8 mouse cellular contexts compared by ENCODE assay signal in genomic region chr12:102282763-102283482, GRCm38 (mm10). TPM values are rescaled to one million over a fixed set of nuclear protein-coding genes. Genes with fewer than 3 reads are reported as not detected.
DNase-seq lines count a peak whose midpoint lies in the region; ATAC-seq and TF ChIP-seq lines count a peak whose summit lies in the region.

Gene Rin3, plus strand, starts transcription at chr12:102283048.

- peak; percentile 60 for ATAC-seq in embryonic facial prominence, embryonic 11.5 days (replicated peaks; ENCODE audit: insufficient number of reproducible peaks, low FRiP score, low TSS enrichment, low read depth)
- peak; percentile 63 for ATAC-seq in lung, embryonic 15.5 days (ENCODE audit: borderline replicate concordance, extremely low read depth, low FRiP score, low TSS enrichment)
- ATAC-seq in neural tube, embryonic 15.5 days (ENCODE audit: low FRiP score) = peak; percentile 64

- WGBS in embryonic facial prominence, embryonic 11.5 days = under 1% methylated on average over 58 of the region's 75 CpGs
- under 1% methylated on average over 75 of the region's 75 CpGs for WGBS in heart, embryonic 10.5 days
- 1% methylated on average over 75 of the region's 75 CpGs for WGBS in kidney, adult 2 months
- WGBS in lung, embryonic 15.5 days = 1% methylated on average over 75 of the region's 75 CpGs
- WGBS in neural tube, embryonic 15.5 days = under 1% methylated on average over 74 of the region's 75 CpGs

- no peaks in the 10 kb centered on the region; the same call in 1 of the 2 replicates for H3K27me3 ChIP-seq in embryonic facial prominence, embryonic 11.5 days (ENCODE audit: control insufficient read depth, insufficient read depth, low read length)
- H3K27me3 ChIP-seq in heart, embryonic 10.5 days (ENCODE audit: insufficient read depth, poor library complexity, severe bottlenecking) = no peaks in the 10 kb centered on the region
- H3K27me3 ChIP-seq in kidney, adult 2 months (replicated peaks; ENCODE audit: control insufficient read depth, insufficient read depth, low read length) = no peaks in the 10 kb centered on the region
- no peaks in the 10 kb centered on the region for H3K27me3 ChIP-seq in lung, embryonic 15.5 days
- H3K27me3 ChIP-seq in neural tube, embryonic 15.5 days (replicated peaks) = 0 out of 2 replicates have a peak, but pooled peaks cover 2% of the 10 kb centered on the region

- peak within 1 kb of the TSS; percentile 97 for H3K4me2 ChIP-seq in embryonic facial prominence, embryonic 11.5 days (ENCODE audit: low read depth, low read length)
- H3K4me2 ChIP-seq in lung, embryonic 15.5 days = peak within 1 kb of the TSS; percentile 95
- H3K4me2 ChIP-seq in neural tube, embryonic 15.5 days = peak within 1 kb of the TSS; percentile 99

- peak; percentile 20 for TF ChIP-seq CTCF in left cerebral cortex, adult 2 months (IDR thresholded peaks at IDR 0.05)
- no peak for TF ChIP-seq CTCF in kidney, adult 2 months (conservative IDR thresholded peaks at IDR 0.05; ENCODE audit: insufficient read depth, insufficient read length, low read depth, low read length)

- H3K36me3 ChIP-seq in embryonic facial prominence, embryonic 11.5 days (replicated peaks; ENCODE audit: control insufficient read depth, insufficient read depth, low read depth, low read length) = no peaks in the 10 kb centered on the region
- no peaks in the 10 kb centered on the region for H3K36me3 ChIP-seq in heart, embryonic 10.5 days
- H3K36me3 ChIP-seq in kidney, adult 2 months (ENCODE audit: control insufficient read depth, insufficient read depth, low read length) = no peaks in the 10 kb centered on the region
- no peaks in the 10 kb centered on the region for H3K36me3 ChIP-seq in lung, embryonic 15.5 days
- H3K36me3 ChIP-seq in neural tube, embryonic 15.5 days = no peaks in the 10 kb centered on the region

- intact Hi-C loops in left cerebral cortex, adult 2 months (cut with DNase I) = no loop called here

- H3K4me1 ChIP-seq in embryonic facial prominence, embryonic 11.5 days (ENCODE audit: control insufficient read depth, insufficient read depth, low read length) = no peaks in the 10 kb centered on the region
- H3K4me1 ChIP-seq in heart, embryonic 10.5 days = peaks cover 51% of the 10 kb centered on the region
- H3K4me1 ChIP-seq in kidney, adult 2 months (ENCODE audit: control insufficient read depth, insufficient read depth, low read length) = peaks cover 36% of the 10 kb centered on the region
- H3K4me1 ChIP-seq in lung, embryonic 15.5 days = peaks cover 52% of the 10 kb centered on the region
- H3K4me1 ChIP-seq in neural tube, embryonic 15.5 days = peaks cover 40% of the 10 kb centered on the region

- H3K4me3 ChIP-seq in left cerebral cortex, adult 2 months = peak within 1 kb of the TSS; percentile 56
- peak within 1 kb of the TSS; percentile 61 for H3K4me3 ChIP-seq in embryonic facial prominence, embryonic 11.5 days (ENCODE audit: low read depth, low read length)
- peak within 1 kb of the TSS; percentile 71 for H3K4me3 ChIP-seq in heart, embryonic 10.5 days
- H3K4me3 ChIP-seq in kidney, adult 2 months (ENCODE audit: insufficient read depth, low read depth, low read length) = peak within 1 kb of the TSS; percentile 81
- H3K4me3 ChIP-seq in lung, embryonic 15.5 days = peak within 1 kb of the TSS; percentile 69
- peak within 1 kb of the TSS; percentile 59 for H3K4me3 ChIP-seq in neural tube, embryonic 15.5 days (replicated peaks)

- H3K9ac ChIP-seq in embryonic facial prominence, embryonic 11.5 days (replicated peaks; ENCODE audit: low read length) = peak within 1 kb of the TSS; percentile 71
- peak within 1 kb of the TSS; percentile 77 for H3K9ac ChIP-seq in lung, embryonic 15.5 days
- peak within 1 kb of the TSS; percentile 65 for H3K9ac ChIP-seq in neural tube, embryonic 15.5 days (replicated peaks)

- DNase-seq in left cerebral cortex, adult 2 months (ENCODE audit: extremely low spot score in 1 of 2, low spot score in 2 of 2) = peak in 1 of 2 experiments; percentile 20
- DNase-seq in left cerebral cortex, adult 9 months (ENCODE audit: low spot score in 2 of 2) = no peak
- peak; percentile 61 for DNase-seq in embryonic facial prominence, embryonic 11.5 days (ENCODE audit: low spot score)
- no peak for DNase-seq in heart, embryonic 10.5 days (ENCODE audit: low spot score)
- DNase-seq in kidney, adult 2 months = peak; percentile 80
- DNase-seq in thymus, postnatal 4 days = peak; percentile 80

- TF ChIP-seq POLR2A in kidney, adult 2 months (IDR thresholded peaks at IDR 0.05; ENCODE audit: low read depth, low read length) = no peak

- peak within 1 kb of the TSS; percentile 75 for H3K27ac ChIP-seq in left cerebral cortex, adult 2 months
- no peak within 1 kb of the TSS for H3K27ac ChIP-seq in embryonic facial prominence, embryonic 11.5 days (replicated peaks; ENCODE audit: low read depth, low read length)
- H3K27ac ChIP-seq in heart, embryonic 10.5 days = peak within 1 kb of the TSS; percentile 92
- peak within 1 kb of the TSS; percentile 94 for H3K27ac ChIP-seq in kidney, adult 2 months (ENCODE audit: insufficient read depth, low read depth, low read length)
- H3K27ac ChIP-seq in lung, embryonic 15.5 days = peak within 1 kb of the TSS; percentile 90
- peak within 1 kb of the TSS; percentile 60; the same call in 1 of the 2 replicates for H3K27ac ChIP-seq in neural tube, embryonic 15.5 days (replicated peaks)

- no peaks in the 10 kb centered on the region for H3K9me3 ChIP-seq in embryonic facial prominence, embryonic 11.5 days (replicated peaks; ENCODE audit: control insufficient read depth, low read length)
- H3K9me3 ChIP-seq in heart, embryonic 10.5 days = no peaks in the 10 kb centered on the region
- 0 out of 2 replicates have a peak, but pooled peaks cover 7% of the 10 kb centered on the region for H3K9me3 ChIP-seq in lung, embryonic 15.5 days
- no peaks in the 10 kb centered on the region for H3K9me3 ChIP-seq in neural tube, embryonic 15.5 days (replicated peaks)

RNA-seq across cellular contexts. Expression of gene Rin3, which starts in this region (rescaled TPM):
- 1 to 10 TPM; 3.8 to 5.9 TPM for total RNA-seq in left cerebral cortex, adult 2 months (2021)
- 3.5 and 6.2 TPM in 2 replicates for polyA plus RNA-seq in embryonic facial prominence, embryonic 11.5 days (2014; fragmentation: Nextera tagmentation; extraction: Ambion mirVana)
- polyA plus RNA-seq in heart, embryonic 10.5 days (2016; fragmentation: Nextera tagmentation; extraction: Ambion mirVana) = 8.9 and 9.0 TPM in 2 replicates
- 11.6 and 15.4 TPM in 2 replicates for polyA plus RNA-seq in kidney, adult 2 months (2012; rRNA removed)
- polyA plus RNA-seq in lung, embryonic 15.5 days (2015; fragmentation: Nextera tagmentation; extraction: Ambion mirVana) = 12.7 and 14.2 TPM in 2 replicates
- 3.2 and 6.7 TPM in 2 replicates for polyA plus RNA-seq in neural tube, embryonic 15.5 days (2015; fragmentation: Nextera tagmentation; extraction: Ambion mirVana)

Comparison
In these comparisons a context has a peak if more than half of its experiments do, and no peak if none do; other contexts are left out.
1. DNase-seq: peak in embryonic facial prominence, embryonic 11.5 days (single experiment), kidney, adult 2 months (single experiment) and thymus, postnatal 4 days (single experiment); none in left cerebral cortex, adult 9 months (0 of 2) and heart, embryonic 10.5 days (single experiment).
2. Peak in every context shown above with its lines, with median percentiles within 50 percentile points of each other: H3K4me3 ChIP-seq, ATAC-seq, H3K4me2 ChIP-seq and H3K9ac ChIP-seq.